Mouse (Mus musculus) testis, adult 2 months (tissue): ENCODE results near the gene Sarnp.

Source experiments
- CTCF ChIP-seq: fragments of 200-500 bp; IDR thresholded peaks from 2 replicates; pipeline ENCODE4 v1.5.1; 2012; ENCODE audit warnings: low read depth, mild to moderate bottlenecking, inconsistent platforms, low read length, moderate library complexity; ENCODE audit not compliant: control insufficient read depth, insufficient read depth, insufficient replicate concordance
- POLR2A ChIP-seq: fragments of 200-500 bp; IDR thresholded peaks from 2 replicates; pipeline ENCODE4 v1.6.1; 2012; ENCODE audit warnings: low read depth, mild to moderate bottlenecking, inconsistent platforms, low read length, moderate library complexity; ENCODE audit not compliant: control insufficient read depth

DNA sequence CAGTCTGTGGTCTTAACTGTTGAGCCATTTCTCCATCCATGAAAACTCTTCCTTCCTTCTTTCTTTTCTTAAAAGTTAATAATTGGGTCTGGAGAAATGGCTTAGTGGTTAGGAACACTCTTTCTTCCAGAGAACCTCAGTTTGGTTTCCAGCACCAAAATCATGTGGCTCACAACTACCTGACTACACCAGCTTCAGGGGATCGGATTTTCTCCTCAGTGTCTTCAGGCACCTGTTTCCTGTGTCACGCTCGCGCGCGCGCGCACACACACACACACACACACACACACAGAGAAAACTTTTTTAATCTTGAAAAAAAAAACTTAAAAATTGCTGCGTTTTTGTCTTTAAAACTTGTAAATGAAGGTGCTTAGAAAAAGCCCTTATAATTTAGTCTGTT, 6.7 kb downstream of the Sarnp start:
- TF ChIP-seq CTCF = no peak
- TF ChIP-seq POLR2A = no peak
